Mouse (Mus musculus): ENCODE data around the gene Ghrhr. TPM values are rescaled to one million over a fixed set of nuclear protein-coding genes. Genes with fewer than 3 reads are reported as not detected.

Gene Ghrhr
- polyA plus RNA-seq, 1 experiment: not detected

DNA sequence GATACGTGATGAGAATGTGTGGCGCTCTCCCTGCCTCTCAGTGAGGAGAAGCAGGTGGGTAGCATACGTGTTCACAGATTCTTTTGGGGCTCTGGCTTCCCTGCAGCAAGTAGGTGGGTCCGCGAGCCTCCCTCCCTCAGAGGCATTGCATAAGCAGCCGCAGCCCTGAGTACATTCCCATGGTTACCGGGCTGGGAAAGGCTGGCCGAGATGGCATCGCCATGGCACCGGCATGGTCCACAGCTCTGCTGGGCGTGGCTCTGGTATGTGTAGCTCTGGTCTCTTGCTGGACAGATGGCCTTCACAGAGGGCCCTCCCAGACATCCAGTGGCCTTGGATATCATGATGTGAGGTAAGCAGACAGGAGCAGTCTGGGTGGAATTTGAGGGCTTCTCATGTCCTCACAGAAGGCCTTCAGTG lies 20.5 kb downstream of the Ghrhr start:
- WGBS: 19% methylated on average over 11 of the region's 11 CpGs
- peak overlapping the region; percentile 95 for H3K27ac ChIP-seq (ENCODE audit: insufficient read depth, low read depth, low read length)
- peaks cover 60% of the 10 kb centered on the region for H3K4me1 ChIP-seq (ENCODE audit: control insufficient read depth, insufficient read depth, low read length)
- TF ChIP-seq POLR2A (IDR thresholded peaks at IDR 0.05; ENCODE audit: insufficient read depth, low read depth, low read length): no peak
- no peak for TF ChIP-seq CTCF (IDR thresholded peaks at IDR 0.05; ENCODE audit: insufficient read depth, low read depth, low read length)
- H3K4me3 ChIP-seq (ENCODE audit: insufficient read depth, low read depth, low read length): no peak overlapping the region

DNA sequence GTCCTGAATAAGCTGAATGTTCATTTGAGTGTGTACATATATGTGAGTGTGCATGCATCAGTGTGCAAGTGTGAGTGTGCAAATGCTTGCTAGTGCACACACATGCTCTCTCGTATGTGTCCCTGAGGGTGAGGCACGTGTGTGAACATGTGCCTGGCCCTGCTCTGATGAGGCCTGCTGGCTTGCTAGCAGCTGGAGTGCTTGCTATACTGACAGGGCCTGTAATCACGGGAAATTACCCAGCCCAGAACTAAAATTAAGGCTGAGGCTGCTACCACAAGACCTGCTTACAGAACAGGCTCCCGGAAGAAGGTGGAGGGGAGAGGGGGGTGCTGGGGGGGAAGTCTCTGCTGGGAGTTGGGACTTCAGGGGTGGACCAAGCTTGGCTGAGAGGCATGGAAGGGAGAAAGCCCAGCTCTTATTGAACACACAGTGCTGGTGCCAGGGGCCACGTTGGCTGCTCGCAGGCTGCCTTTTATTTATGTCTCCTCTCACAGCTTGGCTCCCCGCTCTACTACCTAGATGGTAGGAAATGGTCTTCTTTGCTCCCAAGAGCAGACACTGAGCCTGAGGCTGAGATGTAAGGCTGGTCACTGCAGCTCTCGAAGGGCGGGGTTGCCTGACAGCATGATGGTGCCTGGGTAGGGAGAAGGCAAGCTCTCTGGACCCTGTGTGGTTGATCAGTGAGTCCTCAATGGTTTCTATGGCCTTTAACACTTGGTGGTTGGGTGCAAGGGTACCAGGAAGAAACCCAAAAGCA lies 23.0 kb downstream of the Ghrhr start:
- TF ChIP-seq POLR2A (IDR thresholded peaks at IDR 0.05; ENCODE audit: insufficient read depth, low read depth, low read length) (no peak), CTCF (IDR thresholded peaks at IDR 0.05; ENCODE audit: insufficient read depth, low read depth, low read length) (no peak)
- WGBS: 35% methylated on average over 9 of the region's 9 CpGs
- peak overlapping the region; percentile 100 for H3K27ac ChIP-seq (ENCODE audit: insufficient read depth, low read depth, low read length)
- H3K4me3 ChIP-seq (ENCODE audit: insufficient read depth, low read depth, low read length): no peak overlapping the region
- H3K4me1 ChIP-seq (ENCODE audit: control insufficient read depth, insufficient read depth, low read length): peaks cover 64% of the 10 kb centered on the region

DNA sequence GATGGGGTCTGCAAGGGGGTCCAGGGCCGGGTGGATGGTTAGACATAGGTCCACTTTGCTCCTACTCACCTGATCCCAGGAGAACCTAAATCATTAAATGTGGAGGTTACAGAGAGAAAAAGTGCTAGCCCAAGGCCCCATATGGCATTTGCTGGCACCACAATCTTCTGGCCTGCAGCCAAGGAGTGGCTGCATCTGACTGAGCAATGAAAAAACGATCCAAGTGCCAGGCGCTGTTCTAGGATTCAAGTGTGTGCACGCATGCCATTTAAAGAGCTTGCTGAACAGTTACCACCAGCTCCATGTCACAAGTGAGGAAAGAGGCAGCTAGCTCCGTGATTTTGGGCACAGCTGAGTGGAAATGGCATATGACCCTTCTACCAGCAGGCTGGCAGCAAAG lies 23.8 kb downstream of the Ghrhr start:
- Histone ChIP-seq H3K4me3 (ENCODE audit: insufficient read depth, low read depth, low read length) (no peak overlapping the region), H3K4me1 (ENCODE audit: control insufficient read depth, insufficient read depth, low read length) (peaks cover 59% of the 10 kb centered on the region), H3K27ac (ENCODE audit: insufficient read depth, low read depth, low read length) (peak overlapping the region; percentile 100)
- TF ChIP-seq POLR2A (IDR thresholded peaks at IDR 0.05; ENCODE audit: insufficient read depth, low read depth, low read length) (no peak), CTCF (IDR thresholded peaks at IDR 0.05; ENCODE audit: insufficient read depth, low read depth, low read length) (no peak)
- 28% methylated on average over 5 of the region's 5 CpGs for WGBS

DNA sequence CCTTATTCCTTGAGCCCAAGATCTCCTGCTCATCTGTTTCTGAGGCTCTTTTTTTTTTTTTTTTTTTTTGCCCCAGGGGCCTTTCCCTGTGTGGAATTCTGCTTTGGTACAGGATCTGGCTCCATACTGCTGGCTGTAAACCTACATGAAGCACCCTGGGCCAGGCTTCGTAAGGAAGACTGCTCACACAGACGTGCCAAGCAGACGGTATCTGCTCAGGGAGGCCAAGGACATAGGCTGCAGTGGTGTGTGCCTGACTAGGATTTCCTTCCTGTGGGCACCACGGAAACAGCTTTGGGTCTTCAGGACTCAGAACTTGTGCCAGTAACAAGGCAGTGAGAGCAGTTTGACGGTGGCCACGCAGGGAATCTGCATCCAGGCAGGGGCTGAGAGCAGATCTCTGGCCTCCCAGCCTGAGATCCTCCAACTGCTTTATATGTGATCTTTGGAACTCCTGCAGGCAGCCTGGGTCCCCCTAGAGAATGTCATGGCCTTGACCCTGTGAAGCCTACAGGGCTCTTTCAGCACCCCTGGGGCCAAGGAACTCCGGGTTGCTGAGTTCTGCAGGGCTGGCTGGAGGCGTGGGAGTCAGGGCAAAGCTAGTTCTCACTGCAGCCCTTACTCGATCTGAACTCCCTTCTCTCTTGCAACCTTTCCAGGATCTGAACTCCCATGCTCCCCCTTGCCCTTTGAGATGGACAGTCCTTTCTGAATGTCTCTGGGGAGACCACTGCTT lies 26.1 kb downstream of the Ghrhr start:
- TF ChIP-seq POLR2A (IDR thresholded peaks at IDR 0.05; ENCODE audit: insufficient read depth, low read depth, low read length) (no peak), CTCF (IDR thresholded peaks at IDR 0.05; ENCODE audit: insufficient read depth, low read depth, low read length) (no peak)
- Histone ChIP-seq H3K4me3 (ENCODE audit: insufficient read depth, low read depth, low read length) (no peak overlapping the region), H3K4me1 (ENCODE audit: control insufficient read depth, insufficient read depth, low read length) (peaks cover 39% of the 10 kb centered on the region), H3K27ac (ENCODE audit: insufficient read depth, low read depth, low read length) (0 out of 2 replicates have a peak overlapping the region, but pooled peaks have one; percentile 25)
- 68% methylated on average over 9 of the region's 9 CpGs for WGBS

DNA sequence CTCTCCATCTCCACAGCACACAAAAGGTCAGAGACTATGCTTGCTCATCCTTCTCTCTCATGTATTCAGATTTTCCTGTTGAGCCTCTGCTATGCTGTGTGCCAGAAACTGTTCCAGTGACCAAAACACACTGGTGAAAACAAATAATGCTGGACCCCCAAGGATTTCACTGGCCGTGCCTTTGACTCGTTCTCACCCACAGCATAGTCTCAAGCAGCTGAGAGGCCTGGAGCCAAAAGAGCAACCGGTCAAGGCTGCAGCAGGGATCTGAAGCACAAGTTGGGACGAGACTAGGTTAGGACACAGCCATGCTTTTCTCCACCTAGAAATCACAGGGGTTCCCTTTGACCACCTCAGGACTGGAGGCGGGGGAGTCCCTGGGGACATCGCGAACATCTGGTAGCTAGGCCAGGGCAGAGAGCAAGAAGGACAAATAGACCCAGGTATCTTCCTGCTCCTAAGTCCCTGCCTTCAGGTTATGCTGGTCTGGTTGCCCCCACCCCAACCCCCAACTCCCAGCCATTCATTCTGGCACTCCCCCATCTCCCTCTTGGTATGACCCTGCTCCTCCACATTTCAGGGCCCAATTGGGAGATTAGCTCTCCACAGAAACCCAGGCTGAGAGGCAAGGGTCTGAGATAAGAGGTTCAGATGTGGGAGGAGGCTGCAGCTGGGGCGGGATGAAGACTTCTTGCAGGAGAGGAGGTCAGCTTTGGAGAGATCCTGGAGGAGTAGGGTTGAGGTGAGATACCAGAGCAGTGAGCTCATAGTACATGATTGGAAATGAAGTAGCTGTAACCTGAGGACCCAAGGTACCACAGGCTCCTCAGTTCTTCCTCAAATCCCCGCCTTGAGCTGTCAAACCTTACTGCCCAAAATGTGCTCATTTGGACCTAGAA lies 27.6 kb downstream of the Ghrhr start:
- no peak overlapping the region for H3K27ac ChIP-seq (ENCODE audit: insufficient read depth, low read depth, low read length)
- H3K4me3 ChIP-seq (ENCODE audit: insufficient read depth, low read depth, low read length): no peak overlapping the region
- no peak for TF ChIP-seq POLR2A (IDR thresholded peaks at IDR 0.05; ENCODE audit: insufficient read depth, low read depth, low read length)
- no peak for TF ChIP-seq CTCF (IDR thresholded peaks at IDR 0.05; ENCODE audit: insufficient read depth, low read depth, low read length)
- H3K4me1 ChIP-seq (ENCODE audit: control insufficient read depth, insufficient read depth, low read length): peaks cover 34% of the 10 kb centered on the region
- WGBS: 83% methylated on average over 9 of the region's 9 CpGs

DNA sequence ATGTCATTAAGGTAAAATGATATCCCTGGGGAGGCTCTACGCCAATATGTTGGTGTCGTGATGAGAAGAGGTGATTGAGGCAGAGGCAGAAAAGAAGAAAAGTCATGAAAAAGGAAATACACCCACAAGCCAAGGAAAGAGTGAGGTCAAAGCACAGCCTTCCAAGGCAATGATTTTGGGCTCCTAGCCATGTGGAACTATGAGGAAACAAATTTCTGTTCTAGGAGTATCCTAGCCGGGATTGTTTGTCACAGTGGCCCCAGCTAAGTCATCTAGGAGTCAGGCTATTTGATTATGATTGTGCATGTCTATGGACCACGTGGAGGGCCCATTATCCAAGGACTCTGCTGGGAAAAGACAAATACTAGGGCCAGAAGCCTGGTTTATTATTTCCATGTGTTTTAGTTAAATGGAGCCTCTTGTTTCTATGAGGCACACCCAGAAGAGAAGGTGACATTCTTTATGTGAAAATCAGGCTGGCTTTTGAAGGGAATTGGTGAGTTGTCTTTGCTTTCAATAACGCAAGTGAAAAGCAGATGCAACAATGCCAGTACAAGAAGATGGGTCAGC lies 28.4 kb downstream of the Ghrhr start:
- no peak overlapping the region for H3K27ac ChIP-seq (ENCODE audit: insufficient read depth, low read depth, low read length)
- 86% methylated on average over 5 of the region's 5 CpGs for WGBS
- peaks cover 32% of the 10 kb centered on the region for H3K4me1 ChIP-seq (ENCODE audit: control insufficient read depth, insufficient read depth, low read length)
- TF ChIP-seq CTCF (IDR thresholded peaks at IDR 0.05; ENCODE audit: insufficient read depth, low read depth, low read length): no peak
- TF ChIP-seq POLR2A (IDR thresholded peaks at IDR 0.05; ENCODE audit: insufficient read depth, low read depth, low read length): no peak
- no peak overlapping the region for H3K4me3 ChIP-seq (ENCODE audit: insufficient read depth, low read depth, low read length)

DNA sequence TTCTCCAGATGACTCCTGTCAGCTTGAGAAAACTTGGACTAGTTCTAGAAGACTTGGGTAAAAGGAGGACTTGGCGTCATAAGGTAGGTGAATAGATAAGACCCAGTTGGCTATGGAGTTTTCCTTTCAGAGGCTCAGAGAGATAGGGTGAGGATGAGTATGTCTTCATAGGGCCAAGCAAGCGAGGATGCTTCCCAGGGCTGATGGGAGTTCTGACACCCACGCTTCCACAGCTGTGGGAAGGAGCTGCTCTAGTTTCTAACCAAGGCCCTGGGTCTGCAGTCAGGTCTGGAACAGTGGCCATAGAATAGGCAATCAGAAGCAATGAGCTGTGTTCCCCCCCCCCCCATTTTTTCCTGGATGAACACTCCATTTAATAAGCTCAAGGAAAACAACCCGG lies 31.2 kb downstream of the Ghrhr start:
- Histone ChIP-seq H3K27ac (ENCODE audit: insufficient read depth, low read depth, low read length) (no peak overlapping the region), H3K4me1 (ENCODE audit: control insufficient read depth, insufficient read depth, low read length) (peaks cover 22% of the 10 kb centered on the region), H3K4me3 (ENCODE audit: insufficient read depth, low read depth, low read length) (no peak overlapping the region)
- TF ChIP-seq POLR2A (IDR thresholded peaks at IDR 0.05; ENCODE audit: insufficient read depth, low read depth, low read length): no peak
- no peak for TF ChIP-seq CTCF (IDR thresholded peaks at IDR 0.05; ENCODE audit: insufficient read depth, low read depth, low read length)
- 79% methylated on average over 4 of the region's 4 CpGs for WGBS

DNA sequence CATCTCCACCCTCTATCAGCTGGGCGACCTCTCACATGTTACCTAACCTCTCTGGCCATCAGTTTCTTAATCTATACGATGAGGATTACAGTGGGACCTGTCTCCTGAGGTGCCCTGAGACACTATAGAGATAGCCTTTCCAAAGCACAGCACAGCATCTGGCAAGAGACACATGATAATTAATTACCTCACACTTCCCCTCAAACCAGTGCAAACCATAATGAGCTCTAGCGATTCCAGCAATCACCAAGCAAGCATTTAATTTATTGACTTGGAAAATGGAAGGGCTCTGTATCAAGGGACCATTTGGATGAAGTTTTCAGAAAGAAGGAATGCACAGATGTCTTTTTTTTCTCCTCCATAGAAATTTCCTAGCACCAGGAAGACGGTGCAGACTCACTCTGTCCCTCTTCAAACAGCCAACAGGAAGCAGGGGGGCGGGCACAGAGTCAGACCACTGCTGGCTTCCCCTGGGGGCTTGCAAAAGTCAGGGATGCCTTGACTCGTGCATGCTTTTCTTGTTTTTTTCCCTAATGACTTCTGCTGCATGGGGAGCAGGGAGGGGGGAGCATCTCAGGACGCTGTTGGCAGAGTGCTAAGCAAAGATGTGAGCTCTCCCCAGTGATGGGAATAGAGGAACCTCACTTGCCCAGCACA lies 34.2 kb downstream of the Ghrhr start:
- H3K4me1 ChIP-seq (ENCODE audit: control insufficient read depth, insufficient read depth, low read length): peaks cover 17% of the 10 kb centered on the region
- 37% methylated on average over 7 of the region's 7 CpGs for WGBS
- TF ChIP-seq CTCF (IDR thresholded peaks at IDR 0.05; ENCODE audit: insufficient read depth, low read depth, low read length) (no peak), POLR2A (IDR thresholded peaks at IDR 0.05; ENCODE audit: insufficient read depth, low read depth, low read length) (no peak)
- H3K27ac ChIP-seq (ENCODE audit: insufficient read depth, low read depth, low read length): no peak overlapping the region; the same call in 1 of the 2 replicates
- H3K4me3 ChIP-seq (ENCODE audit: insufficient read depth, low read depth, low read length): no peak overlapping the region
